Mouse (Mus musculus): ENCODE results near the gene Pdcd2l.

Gene Pdcd2l

GRCm38 (mm10) chr7:34196132-34197128, at the start of gene Pdcd2l:
TSS of gene Pdcd2l (minus strand) at chr7:34196661.
- DNase-seq, result peak; percentile 95 to 97

GRCm38 (mm10) chr7:34242176-34242575, 45.7 kb upstream of the Pdcd2l start:
- DNase-seq, result peak; percentile 83 to 90

- peak; percentile 40 to 51 for DNase-seq
These were observed 41.6 kb upstream of the Pdcd2l start for GRCm38 (mm10) chr7:34238086-34238485.

- DNase-seq, result no peak
These were observed 39.1 kb upstream of the Pdcd2l start for GRCm38 (mm10) chr7:34235602-34236001.

GRCm38 (mm10) chr7:34234610-34235561, 38.4 kb upstream of the Pdcd2l start:
- DNase-seq, result peak in 1 of 2 experiments; percentile 37

- peak; percentile 100 for DNase-seq
These were observed 37.6 kb upstream of the Pdcd2l start for GRCm38 (mm10) chr7:34233909-34234609.

GRCm38 (mm10) chr7:34232785-34233725, 36.6 kb upstream of the Pdcd2l start:
- no peak for DNase-seq

- DNase-seq, result peak; percentile 83 to 92
These were observed 33.7 kb upstream of the Pdcd2l start, which contains the start of gene Gpi1 for GRCm38 (mm10) chr7:34230116-34230515. TSS of gene Gpi1 (minus strand) at chr7:34230336.

GRCm38 (mm10) chr7:34229691-34230111, 33.2 kb upstream of the Pdcd2l start:
- DNase-seq, result peak; percentile 61 to 63

- no peak for DNase-seq
These were observed 32.7 kb upstream of the Pdcd2l start for GRCm38 (mm10) chr7:34229153-34229552.

- DNase-seq, result peak; percentile 37 to 64
These were observed 32.2 kb upstream of the Pdcd2l start for GRCm38 (mm10) chr7:34228641-34229040.

GRCm38 (mm10) chr7:34226846-34227245, 30.4 kb upstream of the Pdcd2l start:
- DNase-seq, result no peak

GRCm38 (mm10) chr7:34226086-34226485, 29.6 kb upstream of the Pdcd2l start:
- peak in 1 of 2 experiments; percentile 49 for DNase-seq

GRCm38 (mm10) chr7:34224308-34224707, 27.8 kb upstream of the Pdcd2l start:
- DNase-seq, result peak in 1 of 2 experiments; percentile 47

GRCm38 (mm10) chr7:34222340-34222739, 25.9 kb upstream of the Pdcd2l start:
- no peak for DNase-seq

- DNase-seq, result no peak
These were observed 25.3 kb upstream of the Pdcd2l start for GRCm38 (mm10) chr7:34221594-34222250.

GRCm38 (mm10) chr7:34218496-34218895, 22.0 kb upstream of the Pdcd2l start:
- DNase-seq, result no peak

- no peak for DNase-seq
These were observed 20.0 kb upstream of the Pdcd2l start for GRCm38 (mm10) chr7:34216474-34216873.

- no peak for DNase-seq
These were observed 19.0 kb upstream of the Pdcd2l start for GRCm38 (mm10) chr7:34215481-34215880.

- DNase-seq, result no peak
These were observed 18.2 kb upstream of the Pdcd2l start for GRCm38 (mm10) chr7:34214644-34215043.
